Comparison of ENCODE assay signal across 14 mouse cellular contexts in the genomic region with DNA sequence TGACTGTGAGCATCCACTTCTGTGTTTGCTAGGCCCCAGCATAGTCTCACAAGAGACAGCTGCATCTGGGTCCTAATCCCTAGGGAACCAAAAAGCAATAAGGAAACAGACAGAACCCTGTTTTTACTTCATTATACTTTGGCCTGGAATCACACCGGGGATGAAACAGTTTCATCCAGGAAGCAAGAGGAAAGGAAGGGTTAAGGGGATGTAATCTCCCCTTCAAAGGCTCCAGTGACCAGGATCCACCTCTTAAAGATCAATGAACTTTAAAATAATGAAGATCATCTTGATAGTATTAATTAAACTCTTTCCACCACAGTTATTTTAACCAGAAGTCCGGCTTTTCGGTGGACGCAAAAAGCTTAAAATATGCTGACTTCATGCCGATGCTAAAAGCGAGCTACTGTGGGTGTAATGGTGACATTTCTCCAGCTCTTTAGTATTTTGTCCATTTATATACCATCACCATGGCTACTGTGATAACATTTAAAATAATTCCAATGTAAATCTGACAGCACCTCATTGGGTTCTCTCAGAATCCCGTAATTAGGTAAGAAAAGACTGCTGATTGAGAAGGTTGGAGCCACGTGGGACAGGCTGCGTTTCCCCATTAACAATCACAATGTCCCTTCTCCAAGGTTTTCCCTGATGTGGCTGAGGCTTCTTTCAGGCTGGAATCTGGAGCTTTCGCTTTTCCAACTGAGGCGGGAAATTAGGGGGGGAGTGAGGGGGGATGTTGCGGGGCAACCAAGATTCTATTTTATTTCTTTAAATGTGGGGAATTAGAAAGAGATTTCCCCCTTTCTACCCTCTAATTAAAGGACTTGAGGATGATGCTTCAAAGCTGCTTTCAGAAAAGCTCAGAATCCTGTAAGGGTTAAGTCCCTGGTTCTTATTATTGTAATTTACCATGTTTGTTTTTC.
DNase-seq lines count a peak whose midpoint lies in the region; ATAC-seq lines count a peak whose summit lies in the region.
"Had no signal": no experiment of that assay in that cellular context is flagged by ENCODE, and none has a peak within 500 bp of the region (broad histone marks: within the 10 kb centered on the region; RNA-seq: fewer than 3 reads in every experiment).

No protein-coding gene starts in this region.

- no peaks in the 10 kb centered on the region for H3K27me3 ChIP-seq in embryonic facial prominence, embryonic 11.5 days (ENCODE audit: control insufficient read depth, insufficient read depth, low read length)
- H3K27me3 ChIP-seq in embryonic facial prominence, embryonic 10.5 days (replicated peaks; ENCODE audit: low read depth, poor library complexity, severe bottlenecking), result no peaks in the 10 kb centered on the region
- no peaks in the 10 kb centered on the region for H3K27me3 ChIP-seq in hindbrain, embryonic 13.5 days
- no peaks in the 10 kb centered on the region for H3K27me3 ChIP-seq in midbrain, embryonic 15.5 days (replicated peaks)
- H3K27me3 ChIP-seq: neural tube, embryonic 13.5 days had no signal

- no peak overlapping the region for H3K9ac ChIP-seq in embryonic facial prominence, embryonic 11.5 days (replicated peaks; ENCODE audit: low read length)
- no peak overlapping the region for H3K9ac ChIP-seq in hindbrain, embryonic 13.5 days
- H3K9ac ChIP-seq in midbrain, embryonic 15.5 days, result no peak overlapping the region
- H3K9ac ChIP-seq: neural tube, embryonic 13.5 days had no signal

- no peak overlapping the region for H3K4me2 ChIP-seq in embryonic facial prominence, embryonic 11.5 days (ENCODE audit: low read depth, low read length)
- H3K4me2 ChIP-seq in hindbrain, embryonic 13.5 days, result 0 out of 2 replicates have a peak overlapping the region, but pooled peaks have one; percentile 23
- H3K4me2 ChIP-seq in midbrain, embryonic 15.5 days, result peak overlapping the region; percentile 34
- H3K4me2 ChIP-seq: neural tube, embryonic 13.5 days had no signal

- peak; percentile 32 for DNase-seq in embryonic facial prominence, embryonic 11.5 days (ENCODE audit: low spot score)
- no peak for DNase-seq in embryonic facial prominence, embryonic 10.5 days (ENCODE audit: low spot score)
- peak; percentile 22 for DNase-seq in embryo, embryonic 10.5 days (ENCODE audit: low spot score)
- no peak for DNase-seq in ovary, postnatal 10 days (ENCODE audit: low spot score)
- DNase-seq in spleen, adult 18-20 months, result no peak
- no peak for DNase-seq in kidney, adult 18-20 months
- DNase-seq: heart, postnatal 14 days; kidney, postnatal 10 days; lung, postnatal 36 days; thymus, postnatal 25 days had no signal

- WGBS in embryonic facial prominence, embryonic 11.5 days, result 57% methylated on average over 12 of the region's 12 CpGs
- WGBS in embryonic facial prominence, embryonic 10.5 days, result 56% methylated on average over 12 of the region's 12 CpGs
- 43% methylated on average over 12 of the region's 12 CpGs for WGBS in hindbrain, embryonic 13.5 days
- WGBS in midbrain, embryonic 15.5 days, result 23% methylated on average over 12 of the region's 12 CpGs

- no peak overlapping the region for H3K4me3 ChIP-seq in embryonic facial prominence, embryonic 11.5 days (ENCODE audit: low read depth, low read length)
- H3K4me3 ChIP-seq in embryonic facial prominence, embryonic 10.5 days, result no peak overlapping the region
- no peak overlapping the region for H3K4me3 ChIP-seq in hindbrain, embryonic 13.5 days
- 0 out of 2 replicates have a peak overlapping the region, but pooled peaks have one; percentile 6 for H3K4me3 ChIP-seq in midbrain, embryonic 15.5 days
- H3K4me3 ChIP-seq: neural tube, embryonic 13.5 days had no signal

- H3K27ac ChIP-seq in embryonic facial prominence, embryonic 11.5 days (replicated peaks; ENCODE audit: low read depth, low read length), result no peak overlapping the region
- no peak overlapping the region for H3K27ac ChIP-seq in embryonic facial prominence, embryonic 10.5 days (replicated peaks)
- H3K27ac ChIP-seq in hindbrain, embryonic 13.5 days, result 0 out of 2 replicates have a peak overlapping the region, but pooled peaks have one; percentile 15
- H3K27ac ChIP-seq in midbrain, embryonic 15.5 days, result no peak overlapping the region
- H3K27ac ChIP-seq: neural tube, embryonic 13.5 days had no signal

- ATAC-seq in embryonic facial prominence, embryonic 11.5 days (replicated peaks; ENCODE audit: insufficient number of reproducible peaks, low FRiP score, low TSS enrichment, low read depth), result no peak
- ATAC-seq in hindbrain, embryonic 13.5 days (ENCODE audit: low FRiP score), result 0 out of 2 replicates have a peak, but pooled peaks have one; percentile 57
- ATAC-seq in midbrain, embryonic 15.5 days (replicated peaks), result peak; percentile 87

- H3K9me3 ChIP-seq in embryonic facial prominence, embryonic 11.5 days (replicated peaks; ENCODE audit: control insufficient read depth, low read length), result no peaks in the 10 kb centered on the region
- H3K9me3 ChIP-seq in embryonic facial prominence, embryonic 10.5 days, result no peaks in the 10 kb centered on the region
- no peaks in the 10 kb centered on the region for H3K9me3 ChIP-seq in hindbrain, embryonic 13.5 days
- no peaks in the 10 kb centered on the region for H3K9me3 ChIP-seq in midbrain, embryonic 15.5 days
- H3K9me3 ChIP-seq: G1E; neural tube, embryonic 13.5 days had no signal

- H3K36me3 ChIP-seq in embryonic facial prominence, embryonic 11.5 days (replicated peaks; ENCODE audit: control insufficient read depth, insufficient read depth, low read depth, low read length), result no peaks in the 10 kb centered on the region
- no peaks in the 10 kb centered on the region for H3K36me3 ChIP-seq in embryonic facial prominence, embryonic 10.5 days (replicated peaks)
- no peaks in the 10 kb centered on the region for H3K36me3 ChIP-seq in hindbrain, embryonic 13.5 days
- H3K36me3 ChIP-seq in midbrain, embryonic 15.5 days (replicated peaks), result no peaks in the 10 kb centered on the region
- H3K36me3 ChIP-seq: G1E; neural tube, embryonic 13.5 days had no signal

- H3K4me1 ChIP-seq in embryonic facial prominence, embryonic 11.5 days (ENCODE audit: control insufficient read depth, insufficient read depth, low read length), result no peaks in the 10 kb centered on the region
- peaks cover 3% of the 10 kb centered on the region; the same call in 1 of the 2 replicates for H3K4me1 ChIP-seq in embryonic facial prominence, embryonic 10.5 days
- H3K4me1 ChIP-seq in hindbrain, embryonic 13.5 days (replicated peaks), result peaks cover 4% of the 10 kb centered on the region; the same call in 1 of the 2 replicates
- peaks cover 9% of the 10 kb centered on the region for H3K4me1 ChIP-seq in midbrain, embryonic 15.5 days

Comparison
In these comparisons a context has a peak if more than half of its experiments do, and no peak if none do; other contexts are left out.
1. DNase-seq: peak in embryonic facial prominence, embryonic 11.5 days (single experiment) and embryo, embryonic 10.5 days (single experiment); none in embryonic facial prominence, embryonic 10.5 days (single experiment), ovary, postnatal 10 days (single experiment), spleen, adult 18-20 months (0 of 2) and kidney, adult 18-20 months (single experiment).